Mouse (Mus musculus): ENCODE measurements around the gene Isoc2b. TPM values are rescaled to one million over a fixed set of nuclear protein-coding genes. Genes with fewer than 3 reads are reported as not detected.
"Not testable (repeated sequence)": the region's sequence is repeated elsewhere in the genome, so short reads cannot be mapped to it uniquely, and the experiment has no call there.

Isoc2b gene
- polyA plus RNA-seq, 1 experiment from 2014 or later = 8.5 TPM

DNA sequence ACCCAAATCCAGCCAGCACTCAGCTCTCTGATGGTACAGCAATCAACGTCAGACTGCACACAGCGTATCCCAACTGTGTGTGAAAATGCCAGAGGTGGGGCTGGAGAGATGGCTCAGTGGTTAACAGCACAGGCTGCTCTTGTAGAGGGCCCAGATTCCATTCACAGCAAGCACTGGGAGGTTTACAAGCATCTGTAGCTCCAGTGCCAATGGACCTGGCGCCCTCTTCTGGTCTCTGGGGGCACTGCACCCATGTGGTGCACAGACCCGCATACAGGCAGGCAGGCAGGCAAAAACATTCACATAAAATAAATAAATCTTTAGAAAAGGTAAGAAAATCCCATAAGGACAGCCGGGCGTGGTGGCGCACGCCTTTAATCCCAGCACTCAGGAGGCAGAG, 31.1 kb upstream of the Isoc2b start:
- no peak for TF ChIP-seq CTCF (IDR thresholded peaks at IDR 0.05)
- no peak for ATAC-seq
- in situ Hi-C loops (cut with MboI; ENCODE audit: low pct_unique_long_range_greater_than_20kb) = no loop called here
- ChIA-PET CTCF (interaction anchor here (1.2 to 1.8 kb wide), 2 partner anchors 10 to 32 kb away, joined by 3 to 4 read pairs; partner anchors contain the start of gene Isoc2b), POLR2A (no interaction called here)
- DNase-seq (ENCODE audit: low read depth, low spot score) = no peak
- H3K27me3 ChIP-seq = peaks cover 3% of the 10 kb centered on the region

DNA sequence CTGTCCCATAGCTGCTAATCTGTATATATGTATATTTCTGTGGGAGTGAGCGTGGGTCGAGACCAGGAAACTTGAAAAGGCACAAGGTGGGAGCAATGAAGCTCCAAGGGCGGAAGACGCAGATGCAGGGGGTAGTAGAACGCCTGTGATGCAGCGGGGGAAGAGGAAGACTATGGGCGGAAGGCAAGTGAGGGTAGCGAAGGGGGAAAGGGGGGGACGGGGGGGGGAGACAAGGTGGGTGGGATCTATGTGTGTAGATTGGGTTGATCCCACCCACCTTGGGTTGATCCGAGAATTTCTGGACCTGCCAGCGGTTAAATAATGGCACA, 30.4 kb upstream of the Isoc2b start:
- DNase-seq (ENCODE audit: low read depth, low spot score) (no peak), ATAC-seq (no peak)
- peaks cover 3% of the 10 kb centered on the region for H3K27me3 ChIP-seq
- in situ Hi-C loops (cut with MboI; ENCODE audit: low pct_unique_long_range_greater_than_20kb) = no loop called here
- no peak for TF ChIP-seq CTCF (IDR thresholded peaks at IDR 0.05)
- POLR2A ChIA-PET = no interaction called here
- CTCF ChIA-PET = interaction anchor here (1.2 to 1.8 kb wide), 2 partner anchors 11 to 31 kb away, joined by 3 to 4 read pairs; partner anchors contain the start of gene Isoc2b

DNA sequence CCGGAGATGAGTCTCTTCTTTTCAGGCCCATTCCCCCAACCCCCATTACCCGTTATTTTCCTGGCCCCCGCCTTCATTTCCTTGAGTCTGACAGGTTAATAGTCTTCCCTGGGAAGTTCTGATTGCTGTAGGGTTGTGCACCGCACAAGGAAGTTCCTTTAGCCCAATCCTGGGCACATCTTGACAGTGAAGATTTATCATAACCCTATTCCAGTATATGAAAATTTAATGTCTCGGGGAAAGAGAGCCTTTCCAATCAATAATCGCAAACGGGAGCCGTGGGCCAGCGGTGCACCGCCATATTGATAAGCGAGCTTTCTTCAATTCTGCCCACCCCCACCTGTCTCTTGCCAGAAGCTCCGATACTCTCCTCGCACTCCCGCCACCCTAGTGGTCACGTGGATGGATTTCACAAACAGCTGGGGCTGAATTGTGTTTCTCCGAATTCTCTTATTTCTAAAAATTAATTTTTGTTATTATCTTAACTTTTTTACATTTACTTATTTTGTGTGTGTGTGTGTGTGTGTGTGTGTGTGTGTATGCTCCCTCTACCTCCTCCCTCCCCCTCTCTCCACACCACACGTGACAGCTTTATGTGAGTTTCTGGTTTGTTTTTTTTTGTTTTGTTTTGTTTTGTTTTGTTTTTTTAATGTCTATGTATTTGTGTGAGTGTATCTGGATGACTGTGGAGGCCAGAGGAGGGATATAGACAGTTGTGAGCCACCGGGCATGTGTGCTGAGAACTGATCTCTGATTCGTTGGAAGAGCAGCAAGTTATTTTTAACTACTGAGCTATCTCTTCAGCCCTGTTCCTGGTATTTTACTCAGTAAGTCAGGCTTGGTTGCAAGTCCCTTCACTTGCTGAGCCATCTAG, 29.8 kb upstream of the Isoc2b start:
- no peak for DNase-seq (ENCODE audit: low read depth, low spot score)

DNA sequence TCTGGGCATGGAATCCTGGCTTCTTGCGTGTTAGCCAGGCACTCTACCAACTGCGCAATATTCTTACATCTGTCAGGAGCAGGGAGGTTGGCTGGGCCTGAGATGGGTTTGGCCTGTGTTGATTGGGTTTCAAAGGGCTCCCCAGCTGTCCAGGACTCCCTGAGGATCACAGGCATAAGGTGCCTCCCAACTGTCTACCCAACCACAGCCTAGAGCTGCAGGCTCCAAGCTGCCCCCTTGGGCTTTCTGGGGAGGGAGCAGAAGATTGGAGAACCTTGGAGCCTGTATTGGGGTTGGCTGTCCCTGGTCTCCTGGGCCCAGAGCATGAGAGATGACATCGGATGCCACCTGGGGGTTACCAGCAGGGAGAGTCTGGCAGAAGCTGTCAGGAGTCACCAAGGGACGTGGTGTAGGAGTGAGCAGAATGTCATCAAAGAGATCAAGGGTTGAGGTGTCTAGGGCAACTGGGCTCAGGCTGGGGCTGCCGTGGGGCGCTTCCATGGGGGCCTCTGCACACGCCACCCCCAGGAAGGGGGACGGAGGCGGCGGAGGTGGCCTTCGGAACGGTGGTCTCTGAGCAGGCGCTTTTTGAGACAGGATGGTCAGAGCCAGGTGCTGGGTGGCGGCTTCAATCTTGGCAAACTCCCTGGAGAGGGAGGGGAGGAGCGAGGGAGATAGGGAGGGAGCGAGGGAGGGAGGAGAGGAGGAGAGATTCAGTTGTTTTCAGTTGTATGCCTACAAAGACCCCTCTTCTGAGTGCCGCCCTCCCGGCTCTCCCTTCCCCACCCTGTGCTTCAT, 29.0 kb upstream of the Isoc2b start:
- ATAC-seq (no peak), DNase-seq (ENCODE audit: low read depth, low spot score) (no peak)
- in situ Hi-C loops (cut with MboI; ENCODE audit: low pct_unique_long_range_greater_than_20kb) = no loop called here
- CTCF ChIA-PET = interaction anchor here (1.8 to 2.0 kb wide), 2 partner anchors 22 to 30 kb away, joined by 4 read pairs; partner anchors contain the start of genes Isoc2a and Isoc2b
- TF ChIP-seq CTCF (IDR thresholded peaks at IDR 0.05) = no peak
- POLR2A ChIA-PET = no interaction called here
- H3K27me3 ChIP-seq = peaks cover 3% of the 10 kb centered on the region

More for the DNA sequence above, 29.8 kb upstream of the Isoc2b start:
- no peak for ATAC-seq
- ChIA-PET CTCF (interaction anchor here (1.2 to 1.8 kb wide), 2 partner anchors 11 to 30 kb away, joined by 3 to 4 read pairs; partner anchors contain the start of gene Isoc2b), POLR2A (interaction anchor here (0.6 kb wide), 1 partner anchor 279 kb away, joined by 5 read pairs; no protein-coding TSS in a partner anchor)
- in situ Hi-C loops (cut with MboI; ENCODE audit: low pct_unique_long_range_greater_than_20kb) = no loop called here
- TF ChIP-seq CTCF (IDR thresholded peaks at IDR 0.05) = no peak
- peaks cover 3% of the 10 kb centered on the region for H3K27me3 ChIP-seq

DNA sequence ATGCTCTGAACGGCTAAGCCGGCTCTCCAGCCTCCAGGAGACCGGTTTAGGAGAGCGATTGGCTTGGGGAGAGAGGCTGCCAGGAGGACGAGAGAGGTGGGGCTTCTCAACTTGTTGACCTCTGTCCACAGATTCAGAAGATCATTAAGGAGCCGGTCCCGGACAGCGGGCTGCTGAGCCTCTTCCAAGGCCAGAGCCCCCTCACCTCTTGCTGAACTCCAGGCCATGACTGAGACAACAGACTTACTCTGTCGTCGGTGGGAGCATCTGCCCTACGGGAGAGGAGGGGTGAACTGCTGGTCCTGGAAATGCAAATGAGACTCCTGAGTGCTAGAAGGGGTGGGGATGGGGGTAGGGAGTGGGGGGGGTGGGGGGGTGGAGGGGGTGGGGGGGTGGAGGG, 25.1 kb upstream of the Isoc2b start:
- DNase-seq (ENCODE audit: low read depth, low spot score) = no peak
- POLR2A ChIA-PET = no interaction called here
- no peaks in the 10 kb centered on the region for H3K27me3 ChIP-seq
- no peak for ATAC-seq
- in situ Hi-C loops (cut with MboI; ENCODE audit: low pct_unique_long_range_greater_than_20kb) = no loop called here
- TF ChIP-seq CTCF (IDR thresholded peaks at IDR 0.05) = no peak
- CTCF ChIA-PET = no interaction called here

DNA sequence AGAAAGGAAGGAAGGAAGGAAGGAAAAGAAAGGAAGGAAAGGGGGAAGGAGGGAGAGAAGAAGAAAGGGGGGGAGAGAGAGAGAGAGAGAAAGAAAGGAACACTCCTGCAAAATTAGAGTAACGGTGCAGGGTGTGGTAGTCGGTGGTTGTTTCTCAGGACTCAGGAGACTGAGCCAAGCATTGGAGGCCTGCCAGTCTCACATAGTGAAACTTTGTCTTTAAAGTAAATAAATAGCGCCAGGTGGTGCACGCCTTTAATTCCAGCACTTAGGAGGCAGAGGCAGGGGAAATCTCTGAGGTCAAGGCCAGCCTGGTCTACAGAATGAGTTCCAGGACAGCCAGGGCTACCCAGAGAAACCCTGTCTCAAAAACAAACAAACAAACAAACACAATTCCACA, 16.6 kb upstream of the Isoc2b start:
- POLR2A ChIA-PET = no interaction called here
- H3K27me3 ChIP-seq = no peaks in the 10 kb centered on the region
- ATAC-seq (no peak), DNase-seq (ENCODE audit: low read depth, low spot score) (no peak)
- CTCF ChIA-PET = no interaction called here
- TF ChIP-seq CTCF (IDR thresholded peaks at IDR 0.05) = no peak
- in situ Hi-C loops (cut with MboI; ENCODE audit: low pct_unique_long_range_greater_than_20kb) = no loop called here

DNA sequence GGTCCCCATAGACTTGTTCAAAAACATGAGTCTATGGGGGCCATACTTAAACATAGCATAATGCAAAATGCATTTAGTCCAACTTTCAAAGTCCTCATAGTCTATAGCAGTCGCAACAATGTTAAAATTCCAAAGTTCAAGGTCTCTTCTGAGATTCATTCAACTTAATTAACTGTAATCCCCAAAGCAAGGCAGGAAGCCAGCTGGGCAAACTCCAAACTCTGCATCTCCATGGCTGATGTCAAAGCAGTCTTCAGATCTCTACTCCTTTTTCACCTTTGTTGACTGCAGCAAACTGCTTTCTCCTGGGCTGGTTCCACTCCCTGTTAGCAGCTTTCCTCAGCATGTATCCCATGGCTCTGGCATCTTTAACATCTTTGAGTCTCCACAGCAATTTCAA, 9.0 kb upstream of the Isoc2b start:
- in situ Hi-C loops (cut with MboI; ENCODE audit: low pct_unique_long_range_greater_than_20kb) = not testable (repeated sequence)

DNA sequence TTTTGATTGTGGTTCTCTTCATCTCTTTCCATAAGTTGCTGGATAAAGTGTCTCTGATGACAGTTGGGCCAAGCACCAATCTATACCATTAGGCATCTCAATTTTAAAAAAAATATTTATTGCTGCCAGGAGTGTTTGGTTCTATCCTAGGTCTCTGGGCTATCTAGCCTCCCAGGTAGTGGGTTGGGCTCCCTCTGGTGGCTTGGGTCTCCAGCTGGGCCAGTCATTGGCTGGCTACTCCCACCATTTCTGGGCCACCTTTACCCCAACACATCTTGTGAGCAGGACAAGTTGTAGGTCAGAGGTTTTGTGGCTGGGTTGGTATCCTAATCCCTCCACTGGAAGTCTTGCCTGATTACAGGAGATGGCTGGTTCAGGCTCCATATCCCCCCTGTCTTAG, 8.1 kb upstream of the Isoc2b start:
- ATAC-seq = no peak
- TF ChIP-seq CTCF (IDR thresholded peaks at IDR 0.05) = peak; percentile 47
- in situ Hi-C loops (cut with MboI; ENCODE audit: low pct_unique_long_range_greater_than_20kb) = no loop called here
- no peaks in the 10 kb centered on the region for H3K27me3 ChIP-seq
- CTCF ChIA-PET = no interaction called here
- POLR2A ChIA-PET = no interaction called here
- DNase-seq (ENCODE audit: low read depth, low spot score) = no peak

More for the DNA sequence above, 9.0 kb upstream of the Isoc2b start:
- H3K27me3 ChIP-seq; DNase-seq (ENCODE audit: low read depth, low spot score); POLR2A ChIA-PET; ATAC-seq; CTCF ChIA-PET: not testable (repeated sequence)

DNA sequence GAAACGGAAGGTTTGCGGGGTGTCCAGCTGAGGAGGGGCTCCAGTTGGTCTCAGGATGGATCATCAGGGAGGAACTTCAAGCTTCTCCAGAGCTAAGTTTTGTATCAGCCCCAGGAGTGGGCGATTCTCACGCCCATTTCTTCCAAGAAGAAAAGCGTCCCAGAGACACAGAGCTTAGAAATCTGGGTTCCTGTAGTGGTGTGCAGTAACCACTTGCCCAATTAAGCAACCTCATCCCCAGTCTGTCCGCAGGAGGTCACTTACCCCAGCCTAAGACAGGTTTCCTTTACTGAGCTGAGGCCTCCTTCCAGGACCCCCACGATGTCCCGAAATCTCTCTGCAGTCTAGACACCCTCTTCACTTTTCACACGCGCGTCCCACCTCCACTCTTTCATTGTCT, 7.2 kb upstream of the Isoc2b start:
- in situ Hi-C loops (cut with MboI; ENCODE audit: low pct_unique_long_range_greater_than_20kb) = no loop called here
- DNase-seq (ENCODE audit: low read depth, low spot score) (no peak), ATAC-seq (peak; percentile 28)
- H3K27me3 ChIP-seq = no peaks in the 10 kb centered on the region
- CTCF ChIA-PET = interaction anchor here (1.4 kb wide), 1 partner anchor 21 kb away, joined by 4 read pairs; no protein-coding TSS in a partner anchor
- no peak for TF ChIP-seq CTCF (IDR thresholded peaks at IDR 0.05)
- POLR2A ChIA-PET = interaction anchor here (0.8 kb wide), 1 partner anchor 10 kb away, joined by 3 read pairs; no protein-coding TSS in a partner anchor

DNA sequence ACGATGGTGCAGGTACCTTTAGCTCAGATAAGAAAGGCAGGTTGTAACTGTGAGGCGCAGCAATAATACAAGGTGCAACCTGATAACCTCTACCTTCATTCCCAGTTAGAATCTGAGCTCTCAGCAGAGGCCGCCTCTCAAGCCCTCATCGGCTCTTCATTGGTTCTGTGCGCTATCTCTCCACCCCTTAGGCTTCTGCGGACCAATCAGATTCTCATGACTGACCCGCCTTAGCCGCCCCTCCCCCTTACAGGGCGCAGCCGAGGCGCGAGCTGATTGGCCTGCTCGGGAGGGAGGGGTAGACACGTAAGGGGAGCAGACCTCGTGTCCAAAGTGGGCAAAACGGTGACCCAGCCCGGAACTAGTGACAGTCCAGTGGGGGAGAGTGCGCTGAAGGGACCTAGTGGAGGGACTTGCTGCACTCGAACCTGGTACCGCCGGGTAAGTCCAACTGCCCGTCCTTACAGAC, 6.7 kb upstream of the Isoc2b start, which contains the start of gene Isoc2a:
Gene Isoc2a (plus strand): TSS at position 401 of the 469 bp plus-strand sequence.
- POLR2A ChIA-PET = no interaction called here
- in situ Hi-C loops (cut with MboI; ENCODE audit: low pct_unique_long_range_greater_than_20kb) = no loop called here
- TF ChIP-seq CTCF (IDR thresholded peaks at IDR 0.05) = no peak
- peak; percentile 100 for ATAC-seq
- peak; percentile 54 for DNase-seq (ENCODE audit: low read depth, low spot score)
- no peaks in the 10 kb centered on the region for H3K27me3 ChIP-seq
- CTCF ChIA-PET = interaction anchor here (1.4 kb wide), 1 partner anchor 21 kb away, joined by 4 read pairs; no protein-coding TSS in a partner anchor
